Mouse (Mus musculus) Muller cell, postnatal 12 days (primary cell): ENCODE results near the gene Lair1.
"Not testable (repeated sequence)": the region's sequence is repeated elsewhere in the genome, so short reads cannot be mapped to it uniquely, and the experiment has no call there.

Source experiments
- DNase-seq: peaks from one replicate; pipeline ENCODE4 v3.0.0-alpha.2; 2015; ENCODE audit errors: inconsistent ontology term

Lair1 gene

DNA sequence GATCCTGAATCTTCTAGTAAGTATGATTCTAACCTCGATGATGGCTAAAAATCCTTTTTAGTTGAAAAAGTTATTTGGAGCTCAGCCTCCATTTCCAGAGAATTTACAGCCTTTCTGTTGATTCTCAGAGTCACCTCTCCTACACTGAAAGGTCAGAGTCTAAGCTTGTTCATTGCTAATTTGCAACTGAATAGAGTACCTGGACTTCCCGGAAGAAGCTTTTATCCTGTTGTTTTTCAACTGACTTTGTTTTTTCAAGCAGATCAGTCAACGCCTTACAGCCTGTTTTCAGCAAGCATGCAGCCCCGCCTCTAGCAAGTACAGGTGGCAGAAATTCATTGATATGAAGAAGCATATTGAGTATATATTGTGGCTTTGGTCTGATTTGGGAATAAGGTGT lies 59.0 kb downstream of the Lair1 start:
- not testable (repeated sequence) for DNase-seq

- no peak for DNase-seq
Observed at GRCm38 (mm10) chr7:3962017-3962416, 101.0 kb downstream of the Lair1 start.

DNA sequence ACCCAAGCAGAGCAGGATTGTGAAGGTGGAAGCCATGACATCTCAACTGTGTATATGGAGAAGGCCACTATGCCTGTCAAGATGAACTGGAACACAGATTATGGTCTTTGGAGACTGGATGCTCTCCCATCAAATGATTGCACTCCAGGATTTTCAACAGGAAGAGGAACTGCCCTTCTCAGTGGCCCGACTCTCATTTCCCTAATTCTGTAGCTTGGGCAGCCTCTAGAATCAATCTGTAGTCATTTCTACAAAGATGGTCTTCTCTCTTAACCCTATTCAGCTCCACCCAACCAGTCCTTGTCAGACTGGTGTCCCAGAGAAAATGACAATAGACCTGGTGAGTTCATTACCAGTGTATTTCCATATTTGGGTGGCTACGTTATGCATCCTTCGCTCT lies 105.6 kb downstream of the Lair1 start:
- DNase-seq = no peak
